Mouse (Mus musculus) C2C12 (cell line): ENCODE results near the gene Limd1.

Experiments used
- CEBPB ChIP-seq: IDR thresholded peaks from one replicate; pipeline ENCODE4 v1.6.1; 2011; ENCODE audit warnings: low read depth, mild to moderate bottlenecking, control low read depth, moderate library complexity
- CTCF ChIP-seq: IDR thresholded peaks from one replicate; pipeline ENCODE4 v1.5.1; 2011; ENCODE audit not compliant: control insufficient read depth, insufficient read depth, insufficient read length
- MYOG ChIP-seq: IDR thresholded peaks from one replicate; pipeline ENCODE4 v1.6.1; 2011; ENCODE audit not compliant: control insufficient read depth, insufficient read length; ENCODE audit errors: extremely low read depth

- no peak for TF ChIP-seq CTCF
- TF ChIP-seq MYOG = no peak
- no peak for TF ChIP-seq CEBPB
Observed at GRCm38 (mm10) chr9:123480253-123480921, 1.9 kb downstream of the Limd1 start.
